Mouse (Mus musculus): ENCODE data around the gene Gm20388.

Gm20388 gene

GRCm38 (mm10) chr8:122049266-122049665 is 2138.6 kb downstream of the Gm20388 start:
- DNase-seq = no peak

DNA sequence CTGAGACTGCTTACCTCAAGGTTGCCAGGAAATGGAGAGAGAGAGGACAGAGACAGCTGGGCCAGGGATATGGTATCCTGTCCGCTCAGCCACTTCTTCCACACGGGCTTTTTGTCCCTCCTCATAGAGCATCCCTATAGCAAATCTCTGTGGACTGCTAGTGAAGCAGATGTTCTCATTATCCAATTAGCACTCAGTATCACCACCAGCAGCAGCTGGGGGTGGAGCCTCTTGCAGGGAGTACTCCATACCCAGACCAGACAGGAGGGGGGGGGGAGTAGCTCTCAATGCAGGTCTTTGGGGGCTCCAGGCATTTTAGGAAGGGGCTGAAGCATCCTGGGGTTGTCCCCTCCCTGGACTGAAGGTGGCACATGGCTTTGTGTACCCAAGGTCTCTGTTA is 2139.3 kb downstream of the Gm20388 start:
- DNase-seq = no peak

DNA sequence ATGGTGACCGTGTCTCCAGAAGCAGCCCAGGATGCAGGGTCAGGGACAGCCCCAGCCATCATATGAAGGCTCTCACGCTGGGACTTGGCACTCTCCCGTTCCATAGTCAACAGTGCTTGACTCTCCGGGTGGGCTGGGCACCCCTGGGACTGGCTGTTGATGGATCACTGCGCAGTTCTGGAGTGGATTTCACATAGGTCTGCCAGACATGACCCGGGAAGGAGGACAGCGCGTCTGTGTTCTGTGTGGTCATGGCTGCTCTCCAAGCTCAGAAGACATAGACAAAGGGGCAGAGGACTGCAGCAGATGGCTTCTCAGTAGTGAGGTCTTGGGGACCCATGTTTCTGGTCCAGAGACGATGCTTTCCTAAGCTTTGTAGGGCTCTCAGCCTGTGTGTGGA is 2140.0 kb downstream of the Gm20388 start:
- DNase-seq = no peak

DNA sequence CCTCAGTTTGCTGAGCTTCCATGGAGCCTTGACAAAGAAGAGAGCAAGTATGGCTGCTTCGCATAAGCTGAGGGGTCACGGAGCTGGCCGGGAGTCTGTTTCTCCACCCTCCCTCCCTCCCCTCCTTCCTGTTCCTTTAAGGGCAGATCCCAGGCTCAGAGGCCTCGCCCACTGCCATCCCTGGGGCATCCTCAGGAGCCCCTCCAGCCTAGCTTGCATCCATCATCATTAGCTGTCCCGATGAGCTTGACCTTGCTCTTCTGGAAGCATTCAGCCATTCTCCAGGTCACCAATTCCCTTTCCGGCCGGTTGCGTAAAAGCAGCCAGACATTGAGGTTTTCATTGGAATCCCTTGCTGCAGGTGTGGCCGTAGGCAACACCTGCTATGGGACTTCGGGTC is 2144.7 kb downstream of the Gm20388 start:
- DNase-seq = no peak

DNA sequence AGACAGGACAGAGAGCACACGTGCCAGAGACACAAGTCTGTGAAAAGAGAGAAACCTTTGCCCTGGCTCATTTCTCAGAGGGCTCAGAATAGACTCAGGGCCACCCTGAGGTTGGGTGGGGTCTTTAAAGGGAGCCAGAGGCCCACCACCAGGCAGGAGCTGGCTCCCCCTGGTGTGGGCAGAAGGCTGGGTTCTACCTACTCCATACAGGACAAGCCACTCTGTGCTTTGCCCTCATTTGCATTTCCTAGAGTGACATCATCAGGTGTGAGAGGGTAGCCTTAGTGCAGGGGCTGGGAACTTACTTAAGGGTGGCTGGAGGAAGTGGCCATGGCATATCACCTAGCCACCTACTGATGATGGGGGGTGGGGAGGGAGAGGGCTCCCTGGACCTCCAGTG is 2145.5 kb downstream of the Gm20388 start:
- no peak for DNase-seq

GRCm38 (mm10) chr8:122056882-122057281 is 2146.2 kb downstream of the Gm20388 start:
- DNase-seq = no peak

DNA sequence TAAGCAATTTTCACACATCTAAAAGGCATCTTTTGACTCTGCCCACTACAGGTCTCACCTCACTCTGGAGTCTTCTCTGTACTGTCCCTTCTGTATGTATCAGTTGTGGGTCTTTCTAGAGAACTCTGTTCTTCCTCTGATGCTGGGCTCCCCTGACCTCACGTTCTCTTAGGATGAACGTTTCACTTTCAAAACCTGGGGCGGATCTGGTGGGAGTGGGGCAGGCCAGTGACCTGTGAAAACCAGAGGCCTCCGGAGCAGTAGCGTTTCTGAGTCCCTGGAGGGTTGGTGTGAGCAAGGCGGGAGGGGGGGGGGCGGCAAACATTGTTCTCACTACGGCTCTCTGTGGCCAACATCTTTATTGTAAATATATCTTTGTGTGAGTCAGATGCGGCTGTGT is 2147.9 kb downstream of the Gm20388 start:
- DNase-seq = no peak

DNA sequence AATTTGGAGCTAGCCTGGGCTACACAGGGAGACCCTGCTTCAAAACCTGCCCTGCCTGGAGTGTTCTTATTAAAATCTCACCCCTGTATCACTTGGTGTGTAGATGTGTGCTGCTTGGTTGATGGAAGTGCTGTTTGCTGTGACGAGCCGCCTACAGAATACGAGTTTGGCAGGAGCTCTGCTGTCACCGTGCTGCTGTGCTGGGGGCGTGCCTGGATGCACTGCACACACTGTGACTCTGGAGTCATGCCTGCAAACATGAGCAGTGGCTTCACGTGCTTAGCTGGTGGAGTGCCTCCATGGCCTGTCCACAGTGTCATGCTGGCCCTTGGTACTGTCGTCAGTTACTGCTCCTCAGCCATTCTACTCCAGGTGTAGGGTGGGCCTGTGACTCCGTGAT is 2148.3 kb downstream of the Gm20388 start:
- DNase-seq = no peak

DNA sequence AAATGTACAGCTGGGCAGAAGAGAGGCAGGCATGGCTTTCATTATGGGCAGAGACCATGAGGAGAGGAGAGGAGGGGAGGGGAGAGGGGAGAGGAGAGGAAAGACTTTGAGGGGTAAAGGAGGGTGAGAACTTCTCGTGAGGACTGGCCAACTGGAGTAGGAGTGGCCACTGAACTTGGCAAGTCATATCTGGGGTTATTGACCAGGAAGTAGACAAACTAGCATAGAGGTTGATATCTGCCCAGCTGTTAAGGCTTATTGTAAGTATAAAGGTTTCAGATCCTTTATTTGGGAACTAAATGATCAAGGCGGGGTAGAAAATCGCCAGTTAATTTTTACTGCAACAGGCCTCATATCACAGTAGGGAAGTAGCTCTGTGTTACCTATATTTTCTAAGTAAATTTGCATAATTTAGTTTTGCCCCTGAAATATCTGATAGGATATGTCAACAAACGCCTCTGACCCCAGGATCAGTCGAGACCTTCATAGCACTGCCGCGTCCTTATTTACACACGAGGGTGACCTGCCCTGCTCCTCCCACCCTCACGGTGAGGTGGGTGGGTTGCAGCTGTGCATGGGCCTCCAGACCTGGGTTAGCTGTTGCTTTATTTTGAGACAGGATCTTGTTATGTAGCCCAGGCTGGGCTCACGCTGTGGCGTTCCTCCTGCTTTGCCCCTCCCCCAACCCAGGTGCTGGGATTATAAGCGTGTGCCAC is 2152.0 kb downstream of the Gm20388 start:
- DNase-seq = no peak

DNA sequence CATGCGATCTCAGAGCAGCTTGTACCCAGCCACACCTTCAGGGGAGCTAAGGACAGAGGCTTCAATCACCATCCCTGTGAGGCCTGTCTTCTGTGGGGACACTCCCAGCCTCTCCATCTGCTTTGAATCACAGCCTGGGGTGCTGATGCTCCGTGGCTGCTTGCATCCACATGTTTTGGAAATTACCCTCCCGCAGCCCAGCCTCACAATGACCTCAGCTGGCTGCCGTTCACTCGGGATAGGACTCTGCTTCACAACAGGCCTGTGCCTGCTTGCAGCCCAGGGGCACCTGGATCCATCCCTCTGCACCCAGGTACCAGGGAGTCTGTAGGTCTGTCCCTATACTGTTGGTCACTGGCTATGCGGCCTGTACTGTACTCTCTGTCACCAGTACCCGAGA is 2153.7 kb downstream of the Gm20388 start:
- no peak for DNase-seq

DNA sequence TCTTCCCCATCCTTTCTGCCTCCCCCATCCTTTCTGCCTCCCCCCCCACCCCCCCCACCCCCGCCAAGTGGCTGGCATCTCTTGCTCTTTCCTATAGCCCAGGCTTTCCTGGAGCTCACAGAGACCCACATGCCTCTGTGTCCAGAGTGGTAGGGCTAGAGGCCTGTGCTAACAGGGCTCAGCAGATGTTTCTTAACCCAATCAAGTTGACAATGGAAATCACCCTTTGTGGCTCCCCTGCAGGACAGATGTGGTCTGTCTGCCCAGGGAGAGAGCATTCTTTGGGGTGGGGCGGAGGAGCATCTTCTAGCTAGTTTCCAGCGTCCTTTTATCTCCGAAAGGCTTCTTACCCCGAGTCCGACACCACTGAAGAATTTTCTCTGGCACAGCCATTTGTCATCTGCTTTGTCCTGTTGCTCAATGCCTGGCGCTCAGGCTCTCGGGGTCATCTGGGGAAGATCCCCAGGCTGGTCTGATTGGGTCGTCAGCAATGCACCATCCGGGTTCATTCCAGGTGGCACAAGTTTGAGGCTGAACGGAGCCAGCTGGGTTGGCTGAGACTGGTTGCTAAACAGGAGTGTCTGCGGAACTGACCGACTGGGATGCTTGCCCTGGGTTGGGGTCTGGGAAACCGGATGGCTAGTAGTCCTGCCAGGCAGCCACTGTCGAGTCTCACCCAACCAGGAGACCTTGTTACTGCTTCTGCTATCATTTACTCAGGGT is 2157.3 kb downstream of the Gm20388 start:
- no peak for DNase-seq

- no peak for DNase-seq
These were observed 2158.0 kb downstream of the Gm20388 start for GRCm38 (mm10) chr8:122068609-122069008.

GRCm38 (mm10) chr8:122069281-122069680 is 2158.6 kb downstream of the Gm20388 start:
- no peak for DNase-seq

DNA sequence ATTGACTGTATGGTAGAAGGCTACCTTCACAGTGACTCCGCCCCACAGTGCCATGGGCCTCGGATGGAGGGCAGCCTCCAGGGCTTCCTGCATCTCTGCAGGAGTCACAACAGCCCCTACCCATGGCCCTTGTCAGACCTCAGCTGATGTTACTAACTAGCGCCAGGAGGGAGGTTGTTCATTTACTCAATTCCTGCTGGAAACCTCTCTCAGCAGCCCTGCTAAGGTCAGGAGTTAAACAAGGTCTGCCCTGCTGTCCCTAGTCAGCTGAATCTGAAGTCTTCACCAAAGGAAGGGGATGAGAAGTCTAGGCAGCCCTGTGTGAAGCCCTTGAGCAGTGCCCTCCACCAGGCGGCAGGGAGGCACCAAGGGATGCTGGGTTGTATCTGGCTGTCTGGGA is 2160.6 kb downstream of the Gm20388 start:
- DNase-seq = no peak

- no peak for DNase-seq
These were observed 2163.3 kb downstream of the Gm20388 start for GRCm38 (mm10) chr8:122073964-122074363.

DNA sequence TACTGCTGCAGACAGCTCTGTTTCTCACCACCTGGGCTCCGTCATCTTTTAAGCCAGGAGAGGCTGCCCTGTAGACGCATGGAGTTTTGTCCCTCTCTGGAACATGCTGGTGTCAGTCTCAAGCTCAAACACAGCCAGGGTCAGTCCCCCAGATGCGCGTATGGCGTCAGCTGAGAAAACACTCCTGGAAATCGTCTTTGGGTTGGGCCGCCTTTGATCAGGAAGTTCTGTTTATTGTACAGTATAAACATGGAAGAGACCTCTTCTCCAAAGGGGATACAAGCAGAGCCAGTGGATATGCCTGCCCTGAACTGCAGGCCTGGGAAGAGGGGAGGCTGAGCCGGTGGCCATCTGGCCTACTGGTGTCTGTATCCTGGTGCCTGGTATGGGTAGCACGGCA is 2163.8 kb downstream of the Gm20388 start:
- no peak for DNase-seq

DNA sequence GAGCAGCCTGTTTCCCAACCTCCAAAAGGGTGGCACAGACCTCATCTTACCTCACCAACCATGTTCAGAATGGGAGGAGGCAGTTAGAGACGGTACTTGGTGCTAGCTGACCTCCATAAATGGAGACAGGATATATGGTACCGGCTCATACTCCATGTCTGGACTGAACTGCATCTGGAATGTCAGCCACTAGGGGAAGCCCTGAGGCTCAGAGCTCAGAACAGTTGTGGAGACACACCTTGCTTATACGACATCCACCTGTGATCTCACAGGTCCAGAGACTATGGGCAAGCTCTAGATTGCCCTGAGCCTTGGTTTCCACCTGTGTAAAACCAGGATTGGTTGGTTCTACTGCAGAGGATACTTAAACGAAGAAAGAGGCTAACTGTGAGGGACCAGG is 2164.3 kb downstream of the Gm20388 start:
- DNase-seq = no peak

DNA sequence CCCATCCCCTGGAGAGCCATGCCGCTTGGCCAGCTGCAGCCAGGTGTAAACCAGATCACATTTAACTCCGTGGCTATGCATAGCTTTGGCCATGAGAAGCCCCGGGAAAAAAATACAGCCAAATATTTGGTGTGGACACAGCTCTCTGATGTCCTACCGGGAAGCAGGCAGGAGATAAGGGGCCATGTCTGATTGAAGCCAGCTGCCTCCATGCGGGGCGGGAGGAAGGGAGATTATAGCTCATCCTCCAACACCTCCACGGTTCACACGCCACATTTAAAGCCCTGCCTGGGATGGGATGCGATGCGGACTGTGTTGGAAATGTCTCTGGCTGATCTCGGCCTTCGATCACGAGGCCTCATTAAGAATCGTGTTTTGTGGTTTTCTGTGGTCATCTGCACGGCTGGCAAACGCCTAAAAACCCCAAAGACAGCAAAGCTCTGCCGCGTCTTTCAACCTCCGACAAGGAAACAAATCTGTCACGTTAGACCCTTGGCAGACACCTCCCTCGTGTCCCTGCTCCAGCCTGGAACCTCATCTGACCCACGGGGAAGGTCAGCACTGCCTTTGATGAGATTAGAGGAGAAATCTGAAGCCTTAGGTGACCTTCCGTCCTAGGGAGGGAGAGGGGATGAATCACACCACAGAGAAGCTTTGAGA is 2165.7 kb downstream of the Gm20388 start:
- DNase-seq = no peak

- no peak for DNase-seq
These were observed 2167.7 kb downstream of the Gm20388 start for GRCm38 (mm10) chr8:122078321-122078720.

DNA sequence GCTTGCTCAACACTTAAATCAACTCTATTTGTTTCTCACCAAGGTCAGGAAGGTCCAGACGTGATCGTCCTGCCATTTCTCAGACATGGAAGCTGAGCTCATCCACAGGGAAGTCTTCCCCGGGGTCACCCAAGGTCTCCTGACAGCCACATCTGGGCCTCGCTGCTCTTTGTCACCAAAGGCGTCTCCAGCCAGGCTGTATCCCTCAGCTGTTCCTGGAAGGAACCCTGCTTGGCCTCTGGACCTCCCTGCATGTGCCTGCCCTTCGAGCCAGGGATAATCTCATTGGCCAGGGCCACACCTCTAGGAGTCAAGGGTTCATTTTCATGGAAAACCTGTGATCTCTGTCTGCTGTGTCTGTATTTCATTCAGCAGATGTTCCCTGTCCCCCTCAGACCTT is 2168.5 kb downstream of the Gm20388 start:
- DNase-seq = no peak

- no peak for DNase-seq
These were observed 2169.7 kb downstream of the Gm20388 start for GRCm38 (mm10) chr8:122080347-122080746.

DNA sequence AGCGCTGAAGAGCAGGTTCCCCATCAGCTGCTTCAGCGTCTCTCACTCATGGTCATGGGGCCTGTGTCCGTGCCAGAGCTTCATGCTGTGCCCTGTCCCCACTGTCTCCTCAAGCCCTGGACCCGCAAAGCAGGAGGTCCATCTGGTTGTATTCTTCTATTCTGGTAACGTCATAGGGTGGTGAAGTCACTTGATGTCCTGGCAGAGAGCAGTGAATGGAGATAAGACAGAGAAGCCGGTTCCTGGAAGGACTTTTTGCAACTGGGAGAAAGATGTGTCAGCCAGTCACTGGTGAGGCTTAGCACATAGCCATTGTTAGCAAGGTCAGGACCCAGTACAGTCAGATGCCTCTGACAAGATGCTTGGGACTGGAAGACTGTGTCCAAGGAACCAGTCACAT is 2172.8 kb downstream of the Gm20388 start:
- no peak for DNase-seq

DNA sequence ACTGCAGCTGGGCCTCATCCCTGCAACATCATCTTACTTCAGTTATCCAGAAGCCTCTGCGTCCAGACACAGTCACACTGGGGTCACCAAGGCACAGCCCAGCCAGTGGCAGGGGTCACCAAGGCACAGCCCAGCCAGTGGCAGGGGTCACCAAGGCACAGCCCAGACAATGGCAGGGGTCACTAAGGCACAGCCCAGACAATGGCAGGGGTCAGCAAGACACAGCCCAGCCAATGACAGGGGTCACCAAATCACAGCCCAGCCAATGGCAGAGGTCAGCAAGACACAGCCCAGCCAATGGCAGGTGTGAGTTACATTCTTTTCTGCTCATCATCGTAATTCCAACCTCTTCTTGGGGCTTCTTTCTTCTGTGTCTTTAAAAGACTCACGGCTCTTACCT is 2173.5 kb downstream of the Gm20388 start:
- DNase-seq = no peak

- DNase-seq = no peak
These were observed 2174.2 kb downstream of the Gm20388 start for GRCm38 (mm10) chr8:122084726-122085410.

Data from liver (tissue).